Mouse (Mus musculus) liver, embryonic 14.5 days (tissue): Measurements from ENCODE around the gene 4930556J24Rik.

Source experiments
- CTCF ChIP-seq: IDR thresholded peaks from 2 replicates; pipeline ENCODE4 v1.5.1; 2016; ENCODE audit warnings: antibody characterized with exemption, low read depth, control low read depth
- EP300 ChIP-seq: IDR thresholded peaks from 2 replicates; pipeline ENCODE4 v1.6.1; 2016; ENCODE audit warnings: antibody characterized with exemption, low read depth

- TF ChIP-seq CTCF (no peak), EP300 (no peak)
Observed at GRCm38 (mm10) chr11:3894406-3895281, 81.9 kb downstream of the 4930556J24Rik start, which contains the start of the genes 4921536K21Rik and Dusp18.
